Mouse (Mus musculus): ENCODE results near the gene Cnksr3. TPM values are rescaled to one million over a fixed set of nuclear protein-coding genes. Genes with fewer than 3 reads are reported as not detected.

Cnksr3 gene
- total and polyA plus RNA-seq, 2 experiments = 3.3 to 3.8 TPM

- TF ChIP-seq CTCF (IDR thresholded peaks at IDR 0.05; ENCODE audit: low read depth, low read length) (no peak), POLR2A (IDR thresholded peaks at IDR 0.05; ENCODE audit: extremely low read depth, insufficient read depth, low read length) (no peak)
- H3K36me3 ChIP-seq (ENCODE audit: control insufficient read depth, insufficient read depth, low read length) = no peaks in the 10 kb centered on the region
- H3K27me3 ChIP-seq (ENCODE audit: control insufficient read depth, insufficient read depth, low read length) = no peaks in the 10 kb centered on the region
- DNase-seq (ENCODE audit: extremely low read depth, low read depth, low spot score) = no peak
- 50% methylated on average over 1 of the region's 1 CpGs for WGBS
- no peak overlapping the region for H3K27ac ChIP-seq (replicated peaks; ENCODE audit: insufficient read depth, low read depth, low read length)
- H3K4me1 ChIP-seq (ENCODE audit: control insufficient read depth, insufficient read depth, low read length) = peaks cover 5% of the 10 kb centered on the region; the same call in 1 of the 2 replicates
- H3K79me2 ChIP-seq (ENCODE audit: control insufficient read depth, insufficient read depth, low read length) = peaks cover 51% of the 10 kb centered on the region
- H3K9ac ChIP-seq (ENCODE audit: low read depth, low read length) = no peak overlapping the region
- H3K4me3 ChIP-seq (ENCODE audit: insufficient read depth, low read depth, low read length) = no peak overlapping the region
These were observed 38.9 kb downstream of the Cnksr3 start for GRCm38 (mm10) chr10:7173098-7173497.

DNA sequence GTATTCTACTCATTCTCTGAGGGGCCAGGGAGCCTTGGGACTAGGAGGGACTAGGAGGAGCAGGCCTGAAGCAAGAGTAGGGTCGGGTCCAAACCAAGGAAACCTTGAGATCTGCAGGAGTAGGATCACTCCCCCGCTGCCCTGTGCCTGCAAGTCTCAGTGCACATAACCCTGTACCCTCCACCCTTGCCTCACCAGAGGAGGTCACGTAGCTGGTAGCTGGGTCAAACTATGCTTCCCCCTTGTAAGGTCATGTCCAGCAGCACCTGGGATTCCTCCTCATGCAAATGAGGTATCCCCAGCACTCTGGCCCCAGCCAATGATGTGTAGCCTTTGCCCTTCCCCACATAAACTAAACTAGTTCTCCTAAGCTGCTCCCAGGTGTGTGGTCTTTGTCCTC, 41.6 kb downstream of the Cnksr3 start:
- WGBS = 95% methylated on average over 3 of the region's 3 CpGs

GRCm38 (mm10) chr10:7163031-7163430, 49.0 kb downstream of the Cnksr3 start:
- H3K4me3 ChIP-seq (ENCODE audit: insufficient read depth, low read depth, low read length) = no peak overlapping the region
- H3K79me2 ChIP-seq (ENCODE audit: control insufficient read depth, insufficient read depth, low read length) = peaks cover 30% of the 10 kb centered on the region
- no peaks in the 10 kb centered on the region for H3K27me3 ChIP-seq (ENCODE audit: control insufficient read depth, insufficient read depth, low read length)
- no peak overlapping the region for H3K27ac ChIP-seq (replicated peaks; ENCODE audit: insufficient read depth, low read depth, low read length)
- H3K36me3 ChIP-seq (ENCODE audit: control insufficient read depth, insufficient read depth, low read length) = no peaks in the 10 kb centered on the region
- WGBS = 91% methylated on average over 12 of the region's 12 CpGs
- H3K4me1 ChIP-seq (ENCODE audit: control insufficient read depth, insufficient read depth, low read length) = peaks cover 17% of the 10 kb centered on the region
- DNase-seq (ENCODE audit: extremely low read depth, low read depth, low spot score) = no peak
- TF ChIP-seq POLR2A (IDR thresholded peaks at IDR 0.05; ENCODE audit: extremely low read depth, insufficient read depth, low read length) (no peak), CTCF (IDR thresholded peaks at IDR 0.05; ENCODE audit: low read depth, low read length) (no peak)
- no peak overlapping the region for H3K9ac ChIP-seq (ENCODE audit: low read depth, low read length)

More for the DNA sequence above, 41.6 kb downstream of the Cnksr3 start:
- no peak for TF ChIP-seq POLR2A (IDR thresholded peaks at IDR 0.05; ENCODE audit: extremely low read depth, insufficient read depth, low read length)
- Histone ChIP-seq H3K4me3 (ENCODE audit: insufficient read depth, low read depth, low read length) (no peak overlapping the region), H3K4me1 (ENCODE audit: control insufficient read depth, insufficient read depth, low read length) (0 out of 2 replicates have a peak, but pooled peaks cover 2% of the 10 kb centered on the region), H3K79me2 (ENCODE audit: control insufficient read depth, insufficient read depth, low read length) (peaks cover 49% of the 10 kb centered on the region; the same call in 1 of the 2 replicates), H3K27ac (replicated peaks; ENCODE audit: insufficient read depth, low read depth, low read length) (no peak overlapping the region), H3K9ac (ENCODE audit: low read depth, low read length) (no peak overlapping the region), H3K36me3 (ENCODE audit: control insufficient read depth, insufficient read depth, low read length) (no peaks in the 10 kb centered on the region), H3K27me3 (ENCODE audit: control insufficient read depth, insufficient read depth, low read length) (no peaks in the 10 kb centered on the region)
- no peak for DNase-seq (ENCODE audit: extremely low read depth, low read depth, low spot score)

GRCm38 (mm10) chr10:7159061-7159511, 53.0 kb downstream of the Cnksr3 start:
- Histone ChIP-seq H3K4me1 (ENCODE audit: control insufficient read depth, insufficient read depth, low read length) (peaks cover 17% of the 10 kb centered on the region), H3K36me3 (ENCODE audit: control insufficient read depth, insufficient read depth, low read length) (no peaks in the 10 kb centered on the region), H3K9ac (ENCODE audit: low read depth, low read length) (no peak overlapping the region), H3K27ac (replicated peaks; ENCODE audit: insufficient read depth, low read depth, low read length) (peak overlapping the region; percentile 56), H3K79me2 (ENCODE audit: control insufficient read depth, insufficient read depth, low read length) (peaks cover 17% of the 10 kb centered on the region), H3K27me3 (ENCODE audit: control insufficient read depth, insufficient read depth, low read length) (no peaks in the 10 kb centered on the region), H3K4me3 (ENCODE audit: insufficient read depth, low read depth, low read length) (peak overlapping the region; percentile 10; the same call in 1 of the 2 replicates)
- DNase-seq (ENCODE audit: extremely low read depth, low read depth, low spot score) = peak; percentile 89
- WGBS = 12% methylated on average over 7 of the region's 7 CpGs
- TF ChIP-seq POLR2A (IDR thresholded peaks at IDR 0.05; ENCODE audit: extremely low read depth, insufficient read depth, low read length) = no peak
- TF ChIP-seq CTCF (IDR thresholded peaks at IDR 0.05; ENCODE audit: low read depth, low read length) = no peak

DNA sequence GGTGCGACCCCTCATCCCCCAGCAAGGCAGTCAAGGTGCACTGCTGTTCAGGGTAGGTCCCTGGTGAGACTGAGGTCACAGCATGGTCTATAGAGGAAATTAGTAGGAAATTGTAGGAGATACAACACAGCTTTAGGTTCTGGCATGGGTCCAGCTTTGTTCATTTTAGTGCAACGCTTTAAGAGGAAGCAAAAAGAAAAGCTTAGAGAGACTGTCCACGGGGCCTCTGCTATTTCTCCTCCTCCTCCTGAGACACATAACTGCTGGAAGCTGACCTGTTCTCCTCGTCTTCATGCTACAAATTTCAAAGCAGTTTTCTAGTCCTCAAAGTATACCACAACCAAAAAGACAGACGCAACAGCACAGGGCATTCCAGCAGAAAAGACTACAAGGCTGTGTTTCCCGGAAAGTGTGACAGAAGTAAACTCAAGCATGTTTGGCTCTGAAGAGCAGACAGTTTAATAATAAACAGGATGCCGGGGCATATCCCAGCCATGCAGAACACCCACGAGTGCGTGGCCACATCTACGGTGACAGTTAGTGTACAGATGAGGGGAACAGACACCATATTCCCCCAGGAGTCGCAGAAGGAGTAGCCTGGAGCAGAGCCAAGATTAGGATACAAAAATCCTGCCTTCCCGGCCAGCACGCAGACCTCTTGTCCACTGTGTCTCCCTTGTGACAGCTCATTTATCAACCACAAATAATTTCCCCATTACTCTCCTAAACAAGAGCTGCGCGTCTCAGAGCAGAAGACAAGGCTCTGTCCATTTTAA, 53.6 kb downstream of the Cnksr3 start:
- Histone ChIP-seq H3K36me3 (ENCODE audit: control insufficient read depth, insufficient read depth, low read length) (no peaks in the 10 kb centered on the region), H3K4me3 (ENCODE audit: insufficient read depth, low read depth, low read length) (no peak overlapping the region), H3K9ac (ENCODE audit: low read depth, low read length) (no peak overlapping the region), H3K27ac (replicated peaks; ENCODE audit: insufficient read depth, low read depth, low read length) (peak overlapping the region; percentile 56), H3K27me3 (ENCODE audit: control insufficient read depth, insufficient read depth, low read length) (no peaks in the 10 kb centered on the region), H3K79me2 (ENCODE audit: control insufficient read depth, insufficient read depth, low read length) (peaks cover 13% of the 10 kb centered on the region), H3K4me1 (ENCODE audit: control insufficient read depth, insufficient read depth, low read length) (peaks cover 17% of the 10 kb centered on the region)
- WGBS = 9% methylated on average over 15 of the region's 15 CpGs
- DNase-seq (ENCODE audit: extremely low read depth, low read depth, low spot score) = peak; percentile 56
- no peak for TF ChIP-seq POLR2A (IDR thresholded peaks at IDR 0.05; ENCODE audit: extremely low read depth, insufficient read depth, low read length)
- no peak for TF ChIP-seq CTCF (IDR thresholded peaks at IDR 0.05; ENCODE audit: low read depth, low read length)

- no peaks in the 10 kb centered on the region for H3K27me3 ChIP-seq (ENCODE audit: control insufficient read depth, insufficient read depth, low read length)
- TF ChIP-seq CTCF (IDR thresholded peaks at IDR 0.05; ENCODE audit: low read depth, low read length) = no peak
- TF ChIP-seq POLR2A (IDR thresholded peaks at IDR 0.05; ENCODE audit: extremely low read depth, insufficient read depth, low read length) = no peak
- no peaks in the 10 kb centered on the region; the same call in 1 of the 2 replicates for H3K79me2 ChIP-seq (ENCODE audit: control insufficient read depth, insufficient read depth, low read length)
- no peak overlapping the region for H3K9ac ChIP-seq (ENCODE audit: low read depth, low read length)
- peaks cover 15% of the 10 kb centered on the region for H3K4me1 ChIP-seq (ENCODE audit: control insufficient read depth, insufficient read depth, low read length)
- peaks cover 6% of the 10 kb centered on the region; the same call in 1 of the 2 replicates for H3K36me3 ChIP-seq (ENCODE audit: control insufficient read depth, insufficient read depth, low read length)
- H3K4me3 ChIP-seq (ENCODE audit: insufficient read depth, low read depth, low read length) = no peak overlapping the region
- 94% methylated on average over 5 of the region's 5 CpGs for WGBS
- no peak for DNase-seq (ENCODE audit: extremely low read depth, low read depth, low spot score)
- H3K27ac ChIP-seq (replicated peaks; ENCODE audit: insufficient read depth, low read depth, low read length) = no peak overlapping the region
These were observed 57.2 kb downstream of the Cnksr3 start for GRCm38 (mm10) chr10:7154877-7155276.
